Mouse (Mus musculus) frontal cortex, adult (tissue): ENCODE measurements around the gene Mettl9.

ENCODE experiments used
- ATAC-seq: cut with Nextera tagmentation; 2 replicates; pipeline ENCODE4 v1.9.2; 2017; ENCODE audit warnings: mild to moderate bottlenecking, moderate library complexity, mixed read lengths; ENCODE audit not compliant: low TSS enrichment

The Mettl9 gene

DNA sequence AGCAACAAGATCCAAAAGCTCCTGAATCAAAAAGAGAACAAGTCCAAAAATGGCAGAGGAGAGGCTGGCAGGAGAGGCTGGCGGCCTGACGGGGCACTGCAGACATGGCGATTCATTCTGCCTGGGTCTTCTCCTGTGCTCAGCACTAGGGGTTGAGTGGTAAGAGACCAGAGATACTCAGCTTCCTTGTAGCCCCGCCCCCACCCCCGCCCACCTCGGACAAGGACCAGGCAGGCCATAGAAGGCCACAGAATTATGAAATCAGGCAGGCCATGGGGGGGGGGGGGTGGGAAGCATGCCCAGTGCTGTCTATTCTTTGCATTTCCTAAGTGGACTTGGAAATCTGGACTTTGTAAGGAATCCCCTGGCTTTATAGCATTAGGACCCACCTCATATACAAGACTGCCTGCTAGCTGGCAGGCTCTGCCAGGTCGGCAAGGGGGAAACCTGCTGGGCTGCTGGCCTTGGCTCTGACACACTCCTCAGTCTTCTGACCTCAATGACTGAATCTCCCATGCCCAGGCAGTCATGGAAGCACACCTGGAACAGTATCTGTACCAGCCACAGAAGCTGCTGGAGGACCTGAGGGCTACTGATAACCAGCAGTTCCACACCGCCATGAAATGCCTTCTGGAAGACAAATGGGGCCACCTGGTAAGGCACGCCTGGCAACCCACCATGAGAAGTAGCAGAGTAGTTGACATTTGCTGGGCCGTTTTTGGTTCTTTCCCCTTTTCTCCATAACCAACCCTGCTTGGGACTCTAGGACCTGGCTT is 64.6 kb downstream of the Mettl9 start:
- ATAC-seq: no peak

DNA sequence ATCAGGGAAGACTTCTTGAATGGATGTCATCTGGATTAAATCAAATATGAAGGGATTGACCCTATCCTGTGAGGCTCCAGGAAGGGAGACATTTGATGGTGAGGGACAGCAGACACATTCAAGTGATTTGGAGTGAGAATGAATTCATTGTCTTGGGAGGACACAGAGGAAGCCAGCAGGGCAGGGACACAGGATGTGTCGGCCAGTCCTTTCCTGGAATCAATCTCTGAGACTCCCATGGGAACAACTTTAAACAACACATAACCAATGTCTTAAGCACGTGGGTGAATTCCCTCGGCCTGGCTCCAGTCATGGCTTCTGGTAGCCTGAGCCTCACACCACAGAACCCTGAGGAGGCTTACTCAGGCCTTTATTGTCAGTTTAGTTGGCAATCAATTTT is 73.6 kb downstream of the Mettl9 start:
- ATAC-seq: no peak

DNA sequence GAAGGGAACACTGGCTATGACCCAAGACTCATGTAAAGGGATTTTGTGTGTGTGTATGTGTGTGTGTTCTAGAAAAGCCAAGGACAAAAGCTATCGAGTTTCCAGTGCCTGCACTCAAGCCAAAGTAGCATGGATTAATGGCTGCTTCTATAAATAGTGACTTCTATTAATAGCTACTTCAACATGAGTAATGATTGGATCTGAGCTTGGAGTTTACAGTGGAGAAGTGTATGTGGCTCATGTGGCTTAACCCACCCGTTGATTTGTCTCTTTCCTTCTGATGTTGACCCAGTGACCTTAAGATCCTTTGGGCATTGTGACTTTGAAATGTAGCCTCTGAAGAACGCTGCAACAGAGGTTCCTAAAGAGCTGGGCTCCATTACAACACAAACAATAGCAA is 77.1 kb downstream of the Mettl9 start:
- no peak for ATAC-seq

GRCm38 (mm10) chr7:121111762-121112161 is 77.5 kb downstream of the Mettl9 start:
- ATAC-seq: no peak

DNA sequence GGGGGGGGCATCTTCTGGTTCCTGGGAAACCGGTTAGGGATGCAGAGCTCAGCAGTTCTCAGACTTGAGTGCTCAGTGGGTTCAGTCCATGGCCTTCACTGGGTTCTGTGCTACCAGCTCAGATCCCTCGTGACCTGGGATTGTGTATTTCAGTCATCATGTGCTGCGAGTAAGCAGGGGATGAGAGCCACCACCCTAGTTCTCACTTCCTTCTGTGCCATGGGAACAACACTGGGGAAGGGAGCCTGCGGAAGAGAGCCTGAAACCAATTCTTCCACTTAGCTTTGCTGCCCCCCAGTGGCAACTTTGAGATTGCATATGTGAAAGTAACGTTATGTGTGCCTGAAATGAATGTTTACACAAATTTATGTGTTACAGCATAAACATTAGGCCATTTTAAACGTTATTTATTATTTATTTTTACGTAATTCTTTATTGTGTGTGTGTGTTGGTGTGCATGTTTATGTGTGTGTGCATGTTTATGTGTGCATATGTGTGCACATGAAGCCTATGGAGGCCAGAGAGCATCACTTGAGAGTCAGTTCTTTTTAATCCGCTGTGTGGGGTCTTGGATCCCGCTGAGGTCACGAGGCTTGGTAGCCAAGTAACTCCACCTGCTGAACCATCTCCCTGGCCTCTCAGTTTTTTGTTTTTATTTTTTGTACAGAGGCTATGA is 86.0 kb downstream of the Mettl9 start:
- ATAC-seq: peak; percentile 92
